Mouse (Mus musculus) lung, adult 18-20 months (tissue): Measurements from ENCODE around the gene Upk3b.

Experiments used
- DNase-seq, 2 experiments: peaks; one replicate each; pipeline ENCODE4 v3.0.0; 2022; ENCODE audit warnings: mixed read lengths in 2 of 2

The Upk3b gene

GRCm38 (mm10) chr5:136076284-136076683, 38.0 kb downstream of the Upk3b start:
- no peak for DNase-seq

- no peak for DNase-seq
Observed at GRCm38 (mm10) chr5:136077001-136077550, 38.8 kb downstream of the Upk3b start.

GRCm38 (mm10) chr5:136078136-136078535, 39.8 kb downstream of the Upk3b start:
- DNase-seq, result no peak

GRCm38 (mm10) chr5:136082345-136082744, 44.0 kb downstream of the Upk3b start:
- no peak for DNase-seq

- peak; percentile 96 to 97 for DNase-seq
Observed at GRCm38 (mm10) chr5:136083669-136084107, 45.4 kb downstream of the Upk3b start, which contains the start of gene Rasa4. Rasa4 (plus strand) TSS chr5:136083916.

- peak; percentile 25 to 40 for DNase-seq
Observed at GRCm38 (mm10) chr5:136084144-136084881, 46.0 kb downstream of the Upk3b start.

- DNase-seq, result peak in 1 of 2 experiments; percentile 26
Observed at GRCm38 (mm10) chr5:136084891-136085651, 46.8 kb downstream of the Upk3b start.

- DNase-seq, result no peak
Observed at GRCm38 (mm10) chr5:136086290-136086689, 48.0 kb downstream of the Upk3b start.

- no peak for DNase-seq
Observed at GRCm38 (mm10) chr5:136088821-136089575, 50.7 kb downstream of the Upk3b start.

- no peak for DNase-seq
Observed at GRCm38 (mm10) chr5:136091927-136092326, 53.6 kb downstream of the Upk3b start.

- DNase-seq, result no peak
Observed at GRCm38 (mm10) chr5:136094249-136095010, 56.1 kb downstream of the Upk3b start.

GRCm38 (mm10) chr5:136095089-136095488, 56.8 kb downstream of the Upk3b start:
- no peak for DNase-seq
